Mouse (Mus musculus): ENCODE data around the gene BC049352.

The BC049352 gene

DNA sequence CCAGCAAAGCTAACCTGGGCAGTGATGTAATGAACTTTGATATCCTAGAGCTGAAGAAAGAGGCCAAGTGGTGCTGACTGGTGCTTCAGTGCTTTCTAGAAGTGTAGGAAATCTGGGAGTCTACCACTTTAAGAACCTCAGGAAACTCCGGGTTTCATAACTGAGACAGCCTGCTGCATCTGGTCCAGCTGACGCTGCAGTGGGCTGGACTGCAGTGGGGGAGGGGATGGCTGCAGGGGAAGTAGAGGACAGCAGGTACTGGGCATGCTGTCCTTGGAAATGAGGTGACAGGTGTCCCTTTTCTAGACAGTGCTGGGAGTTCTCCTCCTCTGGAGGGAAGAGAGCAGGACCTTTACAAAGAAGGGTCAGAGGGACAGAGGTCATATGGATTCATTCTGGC lies at the start of gene BC049352:
Gene BC049352 (plus strand): TSS at position 238 of the 400 bp plus-strand sequence.
- no peak for DNase-seq

DNA sequence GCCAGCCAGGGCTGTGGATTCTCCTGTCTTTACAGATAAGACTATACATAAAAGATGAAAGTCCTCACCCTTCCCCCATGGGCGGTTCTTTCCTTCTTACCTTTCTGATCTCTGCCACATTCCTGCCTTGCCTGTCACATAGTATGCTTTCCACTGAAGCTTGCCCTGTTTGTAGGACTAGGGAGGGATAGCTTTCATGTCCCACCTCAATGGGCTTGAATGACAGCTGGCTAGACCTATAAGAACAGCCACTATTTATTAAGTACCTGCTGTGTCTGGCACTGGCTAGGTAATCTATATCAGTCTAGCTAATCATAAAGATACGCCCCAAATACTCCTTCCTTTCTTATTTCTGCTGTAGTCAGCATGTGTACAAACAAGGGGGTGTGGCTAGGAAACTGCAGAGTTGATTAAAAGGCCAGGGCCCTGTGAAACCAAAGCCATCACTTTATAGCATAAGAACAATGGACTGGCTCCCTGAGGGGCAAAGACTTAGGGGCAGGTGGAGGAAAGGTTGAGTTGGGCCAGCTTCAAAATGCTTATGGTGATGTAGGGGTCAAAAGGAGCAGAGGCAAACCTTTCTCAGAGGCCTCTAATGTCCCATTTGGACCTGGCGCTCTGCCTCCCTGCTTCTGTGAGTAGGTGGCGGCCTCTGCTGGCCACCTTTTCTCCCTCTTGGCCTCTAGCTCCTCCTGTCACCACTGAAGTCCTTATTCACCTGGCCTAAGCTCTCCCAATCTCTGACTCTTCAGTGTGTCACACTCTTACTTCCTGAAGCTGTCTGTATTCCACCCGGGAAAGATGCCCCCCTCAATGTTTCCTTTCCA lies 48.1 kb upstream of the BC049352 start:
- DNase-seq = peak; percentile 85

DNA sequence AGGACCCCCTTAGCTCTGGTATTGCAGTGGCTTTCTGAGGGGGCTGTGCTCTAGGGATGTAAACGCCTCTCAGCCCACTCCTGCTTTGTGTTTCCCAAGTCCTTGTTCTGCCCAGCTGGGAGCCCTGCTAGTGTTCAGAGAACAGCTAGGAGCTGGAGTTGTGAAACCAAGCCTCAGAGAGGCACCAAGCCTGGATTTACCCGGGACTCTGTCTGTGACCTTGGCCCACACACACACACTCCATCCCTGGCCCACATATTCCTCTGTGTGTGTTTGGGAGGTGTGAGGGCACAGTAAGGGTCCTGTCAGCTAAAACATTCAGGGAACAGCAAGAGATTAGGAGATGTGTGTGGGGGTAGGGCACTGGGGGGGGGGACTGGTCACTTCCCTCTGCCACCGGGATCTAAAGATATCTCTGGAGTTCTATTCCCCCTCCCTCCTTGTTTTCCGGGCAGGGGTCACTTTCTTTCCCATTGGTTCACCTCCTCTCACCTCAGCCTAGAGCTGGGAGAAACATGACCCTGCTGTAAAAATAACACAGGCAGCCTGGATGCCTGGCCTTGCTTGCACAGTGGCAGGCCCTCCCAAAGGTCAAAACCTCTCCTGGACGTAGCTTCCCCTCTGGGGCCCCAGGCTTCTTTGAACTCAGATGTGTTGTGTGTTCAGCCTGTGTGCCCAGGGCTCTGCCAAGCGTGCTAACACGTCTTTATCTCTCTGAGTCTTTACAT lies 45.2 kb upstream of the BC049352 start:
- no peak for DNase-seq

DNA sequence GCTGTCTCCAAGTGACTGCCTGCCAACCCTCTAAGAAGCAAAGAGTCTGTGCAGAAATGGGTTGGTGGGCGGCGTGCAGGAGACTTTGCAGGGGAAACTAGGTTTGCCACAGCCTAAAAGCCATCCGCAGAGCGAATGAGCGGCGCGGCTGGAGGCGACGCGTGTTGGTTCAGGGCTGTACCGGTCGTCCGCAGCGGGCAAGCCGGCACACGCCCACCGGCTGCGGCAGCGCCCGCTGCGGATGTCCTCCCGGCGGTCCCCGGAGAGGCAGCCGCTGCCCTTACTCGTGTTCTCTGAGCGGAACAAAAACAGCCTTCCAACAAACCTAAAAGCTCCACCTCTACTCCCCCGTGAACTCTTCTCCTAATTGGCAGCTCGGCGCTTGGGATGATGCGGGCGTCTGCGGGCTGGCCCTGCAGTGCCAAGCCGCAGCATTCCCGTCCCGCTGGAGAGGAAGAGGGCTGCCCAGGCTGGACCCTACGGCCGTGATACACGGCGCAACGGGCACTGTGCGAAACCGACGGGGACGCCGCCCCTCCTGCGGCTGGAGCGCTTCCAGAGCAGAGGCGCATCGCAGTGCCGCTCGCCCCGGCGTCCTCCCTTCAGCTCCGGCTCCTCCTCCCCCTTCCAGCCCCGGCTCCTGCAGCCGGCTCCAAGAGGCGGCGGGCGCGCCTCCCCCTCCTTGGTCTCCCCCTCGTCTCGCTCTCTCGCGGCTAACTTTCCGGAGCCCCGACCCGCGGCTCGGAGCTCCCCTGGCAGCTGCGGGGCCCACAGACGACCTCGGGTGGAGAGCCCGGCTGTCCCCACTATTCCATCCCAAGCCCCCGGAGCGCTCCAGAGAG lies 43.4 kb upstream of the BC049352 start, which contains the start of gene Scn4b:
Gene Scn4b (plus strand): TSS at position 205 of the 842 bp plus-strand sequence.
- no peak for DNase-seq

GRCm38 (mm10) chr9:45139082-45139481 lies 42.7 kb upstream of the BC049352 start:
- no peak for DNase-seq

GRCm38 (mm10) chr9:45140945-45141344 lies 40.9 kb upstream of the BC049352 start:
- DNase-seq = no peak

DNA sequence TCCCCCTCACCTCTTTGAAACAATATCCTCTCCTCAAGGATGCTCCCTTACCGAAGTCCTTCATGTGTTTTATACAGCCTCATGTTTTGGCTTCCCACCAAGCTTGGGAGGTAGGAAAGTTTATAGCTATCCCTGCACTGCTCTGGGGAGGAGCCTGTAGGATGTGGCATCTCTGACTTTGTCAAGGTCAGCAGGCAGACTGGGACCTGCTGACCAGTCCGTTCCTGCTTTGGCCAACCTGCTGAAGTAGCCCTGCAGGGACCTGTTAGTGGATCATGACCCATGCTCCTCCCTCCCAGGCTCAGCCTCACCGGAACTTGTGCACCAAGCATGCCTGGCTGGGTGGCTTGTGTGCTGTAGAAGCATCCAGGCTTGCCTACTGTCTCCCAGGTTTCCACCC lies 39.1 kb upstream of the BC049352 start:
- no peak for DNase-seq

DNA sequence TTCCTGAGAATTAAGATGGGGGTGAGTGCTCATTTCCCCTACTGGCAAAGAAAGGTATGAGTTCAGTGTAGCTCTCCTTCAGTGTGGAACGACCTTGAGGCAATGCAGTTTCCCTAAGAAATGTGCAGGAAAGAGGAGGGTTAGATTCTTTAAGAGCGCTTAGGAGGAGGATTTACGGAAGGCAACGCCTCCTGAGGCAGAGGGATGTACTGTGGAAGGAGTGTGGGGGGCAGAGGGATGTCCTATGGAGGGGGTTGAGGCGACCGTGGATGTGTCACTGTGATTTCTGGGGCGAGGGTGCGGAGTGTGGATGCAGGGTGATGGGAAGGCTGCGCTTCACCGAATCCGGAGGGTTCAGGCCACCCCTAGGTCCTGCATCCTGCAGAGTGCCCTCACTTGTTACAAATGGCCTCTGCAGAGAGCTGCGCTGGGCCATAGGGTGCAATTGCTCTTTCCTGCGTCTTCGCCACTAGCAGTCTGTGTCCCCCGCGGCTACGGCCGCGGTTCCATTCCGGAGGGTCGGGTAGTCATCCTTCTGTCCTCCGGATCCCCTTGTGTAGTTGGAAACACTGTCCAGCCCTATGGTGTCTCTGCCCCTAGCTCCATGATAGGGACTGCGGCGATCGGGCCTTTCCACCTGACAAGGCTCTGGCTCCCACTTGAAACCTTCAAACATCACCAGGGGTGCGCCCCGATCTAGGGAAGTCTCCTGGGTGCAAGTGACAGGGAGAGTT lies 36.1 kb upstream of the BC049352 start:
- peak; percentile 35 for DNase-seq

- DNase-seq = peak; percentile 85
Observed at GRCm38 (mm10) chr9:45146267-45146597, 35.6 kb upstream of the BC049352 start.

DNA sequence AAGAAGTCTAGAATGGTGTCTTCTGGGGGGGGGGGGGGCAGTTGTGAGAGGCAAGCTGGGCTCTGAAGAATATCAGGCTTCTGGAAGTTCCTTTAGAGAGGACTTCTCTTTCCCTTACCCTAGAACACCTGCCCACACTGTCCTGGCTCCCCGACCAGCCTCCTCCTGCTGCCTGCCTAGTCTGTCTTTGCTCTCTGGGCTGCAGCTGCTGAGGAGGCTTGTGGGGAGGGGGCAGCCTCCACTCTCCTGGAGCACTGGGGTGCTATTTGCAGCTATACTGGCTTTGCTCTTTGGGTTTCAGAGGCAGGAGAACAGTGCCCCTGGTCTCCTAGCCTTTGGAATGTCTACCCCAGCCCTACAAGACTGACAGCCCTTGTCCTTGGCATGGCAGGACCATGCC lies 30.9 kb upstream of the BC049352 start:
- DNase-seq = no peak

- DNase-seq = no peak
Observed at GRCm38 (mm10) chr9:45153361-45153760, 28.4 kb upstream of the BC049352 start.

- DNase-seq = no peak
Observed at GRCm38 (mm10) chr9:45167903-45168302, 13.9 kb upstream of the BC049352 start.

GRCm38 (mm10) chr9:45170150-45170549 lies 11.7 kb upstream of the BC049352 start:
- DNase-seq = no peak

GRCm38 (mm10) chr9:45171073-45171610 lies 10.7 kb upstream of the BC049352 start:
- DNase-seq = no peak

GRCm38 (mm10) chr9:45173475-45173874 lies 8.3 kb upstream of the BC049352 start:
- DNase-seq = no peak

DNA sequence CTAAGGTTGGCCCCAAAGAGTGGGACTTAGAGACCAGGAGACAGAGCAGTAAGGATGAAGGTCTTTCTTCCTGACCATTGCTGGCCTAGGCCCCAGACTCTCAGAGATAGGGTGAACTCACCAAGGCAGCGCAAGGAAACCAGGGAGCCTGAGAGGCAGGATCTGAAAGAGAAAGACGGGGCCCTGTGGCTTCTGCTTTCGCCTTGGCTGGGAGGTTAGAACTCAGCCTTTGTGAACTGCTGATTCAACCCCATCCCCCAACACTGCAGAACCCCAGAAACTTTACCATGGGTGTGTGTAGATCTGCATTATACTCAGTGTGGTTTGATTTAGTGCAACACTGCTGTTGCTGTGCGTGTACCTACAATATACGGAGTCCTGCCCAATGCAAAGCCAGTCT lies 2.5 kb upstream of the BC049352 start:
- no peak for DNase-seq

DNA sequence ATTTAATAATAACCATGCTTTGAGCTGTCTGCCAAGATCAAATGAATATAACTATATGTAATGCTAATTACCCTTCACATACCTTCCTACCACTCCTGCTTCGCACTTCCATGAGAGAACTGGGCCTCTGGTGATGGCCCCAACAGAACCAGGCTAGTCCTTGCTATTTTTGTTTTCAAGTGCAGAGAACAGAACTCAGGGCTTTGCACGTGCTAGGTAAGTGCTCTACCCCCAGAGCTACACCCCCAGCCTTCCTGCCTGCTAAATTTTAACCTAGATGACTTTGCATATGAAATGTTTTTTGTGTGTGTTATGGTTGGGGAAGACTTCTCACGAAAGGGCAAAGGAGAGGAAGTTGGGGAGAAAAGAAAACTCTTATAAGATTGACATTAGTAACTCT lies 714 bp downstream of the BC049352 start:
- DNase-seq = no peak

DNA sequence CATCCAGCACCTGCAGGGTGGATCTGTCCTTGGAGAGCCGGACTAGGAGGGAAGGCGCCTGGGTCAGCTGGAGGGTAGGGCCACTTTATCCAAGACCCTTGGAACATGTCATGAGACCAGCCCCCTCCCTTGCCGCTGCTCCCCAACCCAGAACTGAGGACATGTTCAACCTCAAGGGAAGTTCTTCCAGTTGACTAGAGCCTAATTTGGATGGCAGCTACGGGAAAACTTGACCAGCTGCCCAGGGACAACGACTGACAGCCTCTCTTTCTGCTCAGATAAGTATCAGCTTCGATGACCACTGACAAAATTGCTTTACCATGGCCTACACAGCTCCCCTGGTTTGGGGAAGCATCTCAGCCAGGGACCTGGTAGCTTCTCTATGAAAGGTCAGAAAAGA lies 1.5 kb downstream of the BC049352 start:
- no peak for DNase-seq

DNA sequence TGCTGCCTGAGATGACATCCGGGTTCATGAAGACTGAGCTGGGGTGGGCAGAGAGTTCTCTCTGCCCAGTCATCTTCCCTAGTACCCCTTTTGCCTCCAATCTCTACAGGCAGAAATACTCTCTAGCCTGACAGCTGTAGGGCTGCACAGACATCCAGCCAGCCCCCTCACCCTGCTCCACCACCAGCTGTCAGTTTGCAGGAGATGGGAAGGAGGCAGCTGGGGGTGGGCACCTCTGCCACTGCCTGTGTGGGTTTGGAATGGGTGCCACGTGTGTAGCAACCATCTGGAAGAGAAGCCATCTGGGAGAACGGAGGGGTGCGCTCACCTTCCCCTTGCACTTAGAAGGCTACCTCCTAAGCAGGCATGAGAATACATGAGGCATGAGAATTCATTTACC lies 3.4 kb downstream of the BC049352 start:
- DNase-seq = no peak

GRCm38 (mm10) chr9:45188570-45189563 lies 7.1 kb downstream of the BC049352 start:
- no peak for DNase-seq

GRCm38 (mm10) chr9:45189661-45190174 lies 7.9 kb downstream of the BC049352 start:
- DNase-seq = no peak

Data from cerebellum, adult 9-10 months (tissue).